Mouse (Mus musculus): ENCODE data around the gene Otop2. TPM values are rescaled to one million over a fixed set of nuclear protein-coding genes. Genes with fewer than 3 reads are reported as not detected.

The Otop2 gene
- total and polyA plus RNA-seq, 3 experiments, result not detected

DNA sequence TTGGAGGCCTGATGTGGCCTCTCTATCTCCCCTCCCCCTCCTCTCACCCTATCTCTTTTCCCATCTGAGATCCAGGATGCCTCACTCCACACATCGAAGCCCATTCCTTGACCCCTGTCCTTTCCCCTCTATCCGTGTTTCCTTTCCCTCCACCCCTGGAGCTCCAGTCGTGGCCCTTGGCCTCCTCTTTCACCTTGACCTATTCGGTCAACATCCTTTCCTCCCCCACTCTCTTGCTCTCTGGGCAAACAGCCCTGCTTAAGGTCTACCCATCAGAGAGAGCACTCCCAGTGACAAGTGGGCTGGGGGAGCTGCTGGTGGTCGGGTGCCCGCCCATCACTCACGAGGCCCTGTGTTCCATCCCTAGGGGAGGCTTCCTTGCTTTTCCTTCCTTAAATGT lies 33.2 kb upstream of the Otop2 start:
- 0 out of 2 replicates have a peak overlapping the region, but pooled peaks have one; percentile 6 for H3K9ac ChIP-seq (ENCODE audit: insufficient read depth, low read depth)
- no peaks in the 10 kb centered on the region for H3K9me3 ChIP-seq (replicated peaks; ENCODE audit: low read length)
- H3K4me2 ChIP-seq (ENCODE audit: insufficient read depth, low read depth, poor library complexity, severe bottlenecking), result peak overlapping the region; percentile 89
- TF ChIP-seq BHLHE40 (IDR thresholded peaks at IDR 0.05; ENCODE audit: low read depth, low read length) (no peak), ETS1 (conservative IDR thresholded peaks at IDR 0.05; ENCODE audit: low read depth, low read length) (no peak), CHD2 (IDR thresholded peaks at IDR 0.05; ENCODE audit: low read length) (no peak), RCOR1 (conservative IDR thresholded peaks at IDR 0.05; ENCODE audit: low read depth, low read length) (no peak), MAX (IDR thresholded peaks at IDR 0.05; ENCODE audit: low read length) (no peak), USF1 (IDR thresholded peaks at IDR 0.05; ENCODE audit: low read depth, low read length) (no peak), SIN3A (IDR thresholded peaks at IDR 0.05; ENCODE audit: low read length) (no peak), TCF12 (IDR thresholded peaks at IDR 0.05; ENCODE audit: low read depth, low read length) (no peak), MYC (IDR thresholded peaks at IDR 0.05; ENCODE audit: low read depth, low read length) (no peak), JUN (IDR thresholded peaks at IDR 0.05; ENCODE audit: insufficient read depth, low read depth, low read length) (no peak), MXI1 (IDR thresholded peaks at IDR 0.05; ENCODE audit: low read depth, low read length) (no peak), UBTF (IDR thresholded peaks at IDR 0.05; ENCODE audit: low read depth, low read length) (no peak), RAD21 (IDR thresholded peaks at IDR 0.05; ENCODE audit: low read depth, low read length) (no peak), EP300 (IDR thresholded peaks at IDR 0.05; ENCODE audit: low read length) (no peak), NRF1 (IDR thresholded peaks at IDR 0.05; ENCODE audit: low read depth, low read length) (no peak), JUND (conservative IDR thresholded peaks at IDR 0.05; ENCODE audit: low read depth, low read length) (no peak)
- peaks cover 33 to 57% of the 10 kb centered on the region in 2 experiments for H3K4me1 ChIP-seq (ENCODE audit: control insufficient read depth in 1 of 2, insufficient read depth in 2 of 2)
- H3K36me3 ChIP-seq (replicated peaks in 1 of 2; ENCODE audit: control insufficient read depth in 1 of 2, insufficient read depth in 1 of 2, low read length in 1 of 2), result peaks cover 35 to 54% of the 10 kb centered on the region in 2 experiments
- H3K4me3 ChIP-seq (replicated peaks in 1 of 3; ENCODE audit: low read depth in 2 of 3, low read length in 2 of 3, poor library complexity in 1 of 3), result peak overlapping the region in 1 of 3 experiments; percentile 7
- H3K27ac ChIP-seq (ENCODE audit: insufficient read depth, low read depth), result peak overlapping the region; percentile 23; the same call in 1 of the 2 replicates
- dilution Hi-C loops (cut with MboI; ENCODE audit: extremely low pct_ligation_motif_present, extremely low pct_unique_long_range_greater_than_20kb, low sequenced_read_pairs), result no loop called here
- H3K79me2 ChIP-seq (replicated peaks; ENCODE audit: control insufficient read depth, extremely low read depth, insufficient read depth, poor library complexity, severe bottlenecking), result 0 out of 2 replicates have a peak, but pooled peaks cover 9% of the 10 kb centered on the region
- no peak for DNase-seq (ENCODE audit: extremely low read depth)
- in situ Hi-C loops (cut with MboI; ENCODE audit: low pct_ligation_motif_present, low pct_unique_long_range_greater_than_20kb, low sequenced_read_pairs), result loop anchor here (5.0 kb wide), 2 partner anchors 41 to 111 kb away; partner anchors contain the start of gene Slc9a3r1
- H3K27me3 ChIP-seq (replicated peaks), result no peaks in the 10 kb centered on the region

DNA sequence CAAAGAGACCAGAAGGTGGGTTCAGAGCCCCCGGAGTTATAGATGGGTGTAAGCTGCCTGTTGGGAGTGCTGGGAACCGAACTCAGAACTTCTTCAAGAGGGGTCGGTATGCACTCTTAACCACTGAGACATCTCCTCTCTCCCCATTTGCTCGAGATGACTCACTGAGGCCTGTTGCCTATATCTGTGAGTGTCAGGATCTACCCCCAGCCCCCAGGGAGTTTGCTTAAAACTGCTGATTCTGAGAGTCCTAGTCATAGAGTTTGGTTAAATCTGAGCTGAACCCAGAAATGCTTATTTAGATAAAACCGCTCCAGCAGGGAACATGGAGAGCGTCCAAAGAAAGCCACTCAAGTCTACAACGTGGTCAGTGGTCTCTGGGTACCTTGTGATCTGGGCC lies 32.8 kb upstream of the Otop2 start:
- Histone ChIP-seq H3K9ac (ENCODE audit: insufficient read depth, low read depth) (peak overlapping the region; percentile 38), H3K9me3 (replicated peaks; ENCODE audit: low read length) (no peaks in the 10 kb centered on the region), H3K4me1 (ENCODE audit: control insufficient read depth in 1 of 2, insufficient read depth in 2 of 2) (peaks cover 33 to 60% of the 10 kb centered on the region in 2 experiments), H3K27ac (ENCODE audit: insufficient read depth, low read depth) (peak overlapping the region; percentile 39; the same call in 1 of the 2 replicates), H3K4me2 (ENCODE audit: insufficient read depth, low read depth, poor library complexity, severe bottlenecking) (peak overlapping the region; percentile 89), H3K79me2 (replicated peaks; ENCODE audit: control insufficient read depth, extremely low read depth, insufficient read depth, poor library complexity, severe bottlenecking) (0 out of 2 replicates have a peak, but pooled peaks cover 9% of the 10 kb centered on the region), H3K4me3 (replicated peaks in 1 of 3; ENCODE audit: low read depth in 2 of 3, low read length in 2 of 3, poor library complexity in 1 of 3) (peak overlapping the region in 1 of 3 experiments; percentile 20), H3K27me3 (replicated peaks) (no peaks in the 10 kb centered on the region), H3K36me3 (replicated peaks in 1 of 2; ENCODE audit: control insufficient read depth in 1 of 2, insufficient read depth in 1 of 2, low read length in 1 of 2) (peaks cover 31 to 50% of the 10 kb centered on the region in 2 experiments)
- in situ Hi-C loops (cut with MboI; ENCODE audit: low pct_ligation_motif_present, low pct_unique_long_range_greater_than_20kb, low sequenced_read_pairs), result loop anchor here (5.0 kb wide), 2 partner anchors 42 to 112 kb away; partner anchors contain the start of gene Slc9a3r1
- DNase-seq (ENCODE audit: extremely low read depth), result peak; percentile 85
- TF ChIP-seq ETS1 (conservative IDR thresholded peaks at IDR 0.05; ENCODE audit: low read depth, low read length) (peak; percentile 68), ZNF384 (IDR thresholded peaks at IDR 0.05; ENCODE audit: low read depth, low read length) (no peak), MAFK (IDR thresholded peaks at IDR 0.05; ENCODE audit: insufficient replicate concordance, low read length) (peak; percentile 77), JUN (IDR thresholded peaks at IDR 0.05; ENCODE audit: insufficient read depth, low read depth, low read length) (peak; percentile 76), MAZ (IDR thresholded peaks at IDR 0.05; ENCODE audit: low read depth, low read length) (peak; percentile 77; the same call in 1 of the 2 replicates), EP300 (IDR thresholded peaks at IDR 0.05; ENCODE audit: low read length) (peak; percentile 67; the same call in 1 of the 2 replicates), IRF4 (IDR thresholded peaks at IDR 0.05; ENCODE audit: low read depth, low read length) (peak; percentile 88), MYC (IDR thresholded peaks at IDR 0.05; ENCODE audit: low read depth, low read length) (no peak), MEF2A (IDR thresholded peaks at IDR 0.05; ENCODE audit: borderline replicate concordance, low read depth, low read length) (peak; percentile 75; the same call in 1 of the 2 replicates), JUND (conservative IDR thresholded peaks at IDR 0.05; ENCODE audit: low read depth, low read length) (peak; percentile 74), CHD1 (IDR thresholded peaks at IDR 0.05; ENCODE audit: low read depth, low read length) (no peak), CHD2 (IDR thresholded peaks at IDR 0.05; ENCODE audit: low read length) (0 out of 2 replicates have a peak, but pooled peaks have one; percentile 9), ELF1 (IDR thresholded peaks at IDR 0.05; ENCODE audit: low read depth, low read length) (no peak), PAX5 (IDR thresholded peaks at IDR 0.05; ENCODE audit: low read length) (no peak)
- dilution Hi-C loops (cut with MboI; ENCODE audit: extremely low pct_ligation_motif_present, extremely low pct_unique_long_range_greater_than_20kb, low sequenced_read_pairs), result no loop called here

Measured in CH12.LX (cell line).